Mouse (Mus musculus): ENCODE measurements around the gene Plekhg4. TPM values are rescaled to one million over a fixed set of nuclear protein-coding genes. Genes with fewer than 3 reads are reported as not detected.
A peak's percentile ranks its signal among the peaks of the same experiment; 100 is the strongest.

Plekhg4 gene
- 2.2 and 2.8 TPM in 2 replicates for polyA plus RNA-seq (2015; fragmentation: Nextera tagmentation; extraction: Ambion mirVana)

DNA sequence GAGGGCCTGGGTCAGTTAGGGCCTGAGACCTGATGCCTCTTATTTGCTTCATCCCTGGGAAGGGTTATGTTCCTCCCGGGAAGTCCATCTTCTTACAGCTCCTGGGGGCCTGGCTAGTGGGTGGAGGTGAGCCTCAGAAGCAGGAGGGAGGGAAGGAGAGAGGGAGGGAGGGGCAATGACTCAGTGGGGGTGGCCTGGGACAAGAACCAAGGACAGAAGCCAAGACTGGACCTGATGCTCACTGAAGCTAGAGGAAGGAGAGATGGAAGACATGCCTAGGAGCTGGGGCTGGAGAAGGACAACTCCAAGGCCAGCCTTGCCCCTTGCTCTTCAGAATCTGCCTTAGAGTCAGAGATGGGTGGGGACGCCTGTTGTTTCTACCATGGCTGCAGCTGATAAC lies at the start of gene Plekhg4:
Gene Plekhg4, plus strand, starts transcription at position 243 of the 400 bp plus-strand sequence.
- ATAC-seq (ENCODE audit: low FRiP score, low read depth): no peak
- Histone ChIP-seq H3K4me1 (replicated peaks) (peaks cover 6% of the 10 kb centered on the region; the same call in 1 of the 2 replicates), H3K4me2 (peak within 1 kb of the TSS; percentile 51), H3K9me3 (no peaks in the 10 kb centered on the region), H3K27ac (replicated peaks) (no peak within 1 kb of the TSS), H3K4me3 (no peak within 1 kb of the TSS), H3K9ac (no peak within 1 kb of the TSS), H3K27me3 (no peaks in the 10 kb centered on the region), H3K36me3 (peaks cover 6% of the 10 kb centered on the region; the same call in 1 of the 2 replicates)
- 71% methylated on average over 2 of the region's 2 CpGs for WGBS

GRCm38 (mm10) chr8:105325641-105326093 lies 47.4 kb upstream of the Plekhg4 start:
- Histone ChIP-seq H3K9me3 (no peaks in the 10 kb centered on the region), H3K27ac (replicated peaks) (peak overlapping the region; percentile 83), H3K9ac (peak overlapping the region; percentile 87), H3K4me3 (peak overlapping the region; percentile 68), H3K27me3 (no peaks in the 10 kb centered on the region), H3K4me2 (peak overlapping the region; percentile 90), H3K4me1 (replicated peaks) (peaks cover 24% of the 10 kb centered on the region), H3K36me3 (peaks cover 31% of the 10 kb centered on the region)
- under 1% methylated on average over 12 of the region's 12 CpGs for WGBS
- ATAC-seq (ENCODE audit: low FRiP score, low read depth): peak; percentile 65

- peak; percentile 94 for ATAC-seq (ENCODE audit: low FRiP score, low read depth)
- peaks cover 36% of the 10 kb centered on the region for H3K36me3 ChIP-seq
- H3K9ac ChIP-seq: peak within 1 kb of the TSS; percentile 87
- WGBS: under 1% methylated on average over 36 of the region's 36 CpGs
- no peaks in the 10 kb centered on the region for H3K27me3 ChIP-seq
- H3K4me2 ChIP-seq: peak within 1 kb of the TSS; percentile 90
- no peaks in the 10 kb centered on the region for H3K9me3 ChIP-seq
- H3K27ac ChIP-seq (replicated peaks): peak within 1 kb of the TSS; percentile 83
- peaks cover 24% of the 10 kb centered on the region for H3K4me1 ChIP-seq (replicated peaks)
- H3K4me3 ChIP-seq: peak within 1 kb of the TSS; percentile 68
Observed at GRCm38 (mm10) chr8:105326141-105326672, 46.9 kb upstream of the Plekhg4 start, which contains the start of the genes Lrrc29 and Tmem208. Lrrc29 (minus strand) TSS chr8:105326278. Tmem208 (plus strand) TSS chr8:105326354.

DNA sequence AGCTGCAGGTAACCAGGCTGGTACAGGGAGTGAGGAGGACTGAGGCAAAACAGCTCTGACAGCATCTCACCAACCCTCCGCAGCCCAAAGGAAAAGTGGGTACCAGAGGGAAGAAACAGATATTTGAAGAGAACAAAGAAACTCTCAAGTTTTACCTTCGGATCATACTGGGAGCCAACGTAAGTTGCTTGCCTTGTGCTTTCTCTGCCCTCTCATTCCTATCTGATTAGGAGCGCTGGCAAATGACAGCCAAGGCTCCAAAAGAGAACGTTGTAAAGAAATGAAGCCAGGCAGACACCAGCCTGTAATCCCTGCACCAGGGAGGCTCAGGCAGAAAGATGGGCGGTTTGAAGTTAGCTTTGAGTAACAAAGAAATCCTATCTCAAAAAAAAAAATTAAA lies 46.1 kb upstream of the Plekhg4 start:
- Histone ChIP-seq H3K4me1 (replicated peaks) (peaks cover 24% of the 10 kb centered on the region), H3K36me3 (peaks cover 44% of the 10 kb centered on the region)

DNA sequence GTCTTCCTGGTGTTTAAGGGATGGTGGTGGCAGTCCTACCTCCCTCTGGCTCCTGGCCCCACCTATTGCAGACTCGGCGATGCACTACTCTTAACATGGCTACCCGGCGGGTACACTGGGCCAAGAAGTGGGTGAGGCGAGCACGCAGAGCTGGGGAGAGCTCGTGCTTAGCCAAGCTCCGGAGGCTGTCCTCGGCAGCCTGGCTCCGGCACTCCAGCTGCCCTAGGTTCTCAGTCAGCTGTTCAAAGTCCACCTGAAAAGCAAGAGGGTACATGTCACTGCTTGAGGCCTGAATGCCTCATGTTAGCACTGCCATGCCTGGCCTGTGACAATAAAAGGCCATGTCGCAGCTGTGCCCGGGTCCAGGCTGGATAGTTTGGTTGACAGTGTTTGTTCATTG lies 42.7 kb upstream of the Plekhg4 start:
- Histone ChIP-seq H3K4me2 (no peak overlapping the region), H3K4me1 (replicated peaks) (peaks cover 13% of the 10 kb centered on the region), H3K9me3 (no peaks in the 10 kb centered on the region), H3K4me3 (no peak overlapping the region), H3K36me3 (peaks cover 41% of the 10 kb centered on the region), H3K9ac (no peak overlapping the region), H3K27me3 (no peaks in the 10 kb centered on the region), H3K27ac (replicated peaks) (no peak overlapping the region)
- ATAC-seq (ENCODE audit: low FRiP score, low read depth): no peak
- 97% methylated on average over 12 of the region's 12 CpGs for WGBS

More for the DNA sequence above, 46.1 kb upstream of the Plekhg4 start:
- peak overlapping the region; percentile 90 for H3K4me2 ChIP-seq
- H3K9ac ChIP-seq: peak overlapping the region; percentile 87
- peak overlapping the region; percentile 68 for H3K4me3 ChIP-seq
- no peaks in the 10 kb centered on the region for H3K9me3 ChIP-seq
- 43% methylated on average over 6 of the region's 6 CpGs for WGBS
- ATAC-seq (ENCODE audit: low FRiP score, low read depth): no peak
- H3K27me3 ChIP-seq: no peaks in the 10 kb centered on the region
- peak overlapping the region; percentile 83 for H3K27ac ChIP-seq (replicated peaks)

DNA sequence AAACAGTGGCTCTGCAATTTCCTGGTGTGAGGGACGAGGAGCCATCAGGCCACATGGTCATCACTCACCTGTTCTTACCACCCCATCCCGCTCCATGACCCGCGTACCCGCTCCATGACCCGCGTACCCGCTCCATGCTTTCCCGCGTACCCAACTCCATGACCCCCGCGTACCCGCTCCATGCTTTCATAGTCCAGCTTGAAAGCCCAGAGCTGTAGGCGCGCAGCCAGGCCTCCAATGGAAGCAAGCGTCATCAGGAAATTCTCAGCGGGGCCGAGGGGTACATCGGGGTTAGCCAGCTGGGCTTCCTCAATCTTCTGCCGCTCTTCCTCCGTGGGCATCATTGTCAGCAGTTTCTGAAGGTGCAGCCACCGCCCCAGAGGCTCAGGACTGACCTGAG lies 41.6 kb upstream of the Plekhg4 start:
- no peak overlapping the region for H3K9ac ChIP-seq
- H3K4me2 ChIP-seq: no peak overlapping the region
- H3K4me3 ChIP-seq: no peak overlapping the region
- H3K27me3 ChIP-seq: no peaks in the 10 kb centered on the region
- no peak overlapping the region for H3K27ac ChIP-seq (replicated peaks)
- ATAC-seq (ENCODE audit: low FRiP score, low read depth): no peak
- H3K36me3 ChIP-seq: peaks cover 41% of the 10 kb centered on the region
- WGBS: 94% methylated on average over 22 of the region's 22 CpGs
- H3K4me1 ChIP-seq (replicated peaks): peaks cover 10% of the 10 kb centered on the region
- no peaks in the 10 kb centered on the region for H3K9me3 ChIP-seq

GRCm38 (mm10) chr8:105331931-105332330 lies 41.1 kb upstream of the Plekhg4 start:
- peaks cover 41% of the 10 kb centered on the region for H3K36me3 ChIP-seq

DNA sequence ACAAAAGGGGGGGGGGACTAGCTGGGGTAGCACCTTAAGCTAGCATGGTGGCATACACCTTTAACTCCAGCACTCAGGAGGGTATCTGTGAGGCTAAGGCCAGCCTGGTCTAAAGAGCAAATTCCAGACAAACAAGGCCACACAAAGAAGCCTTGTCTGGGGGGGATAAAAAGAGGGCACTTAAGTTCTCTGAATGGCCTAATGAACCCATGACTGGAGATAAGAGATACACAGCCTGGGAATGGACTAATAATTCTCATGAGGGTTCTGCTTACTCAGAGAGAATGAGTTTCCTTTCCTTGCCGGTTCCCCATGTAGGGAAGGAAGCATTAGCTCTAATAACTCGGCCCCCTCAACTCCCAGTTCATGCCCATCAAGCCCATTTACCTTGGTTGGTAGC lies 40.6 kb upstream of the Plekhg4 start:
- no peak overlapping the region for H3K9ac ChIP-seq
- WGBS: 74% methylated on average over 2 of the region's 2 CpGs

More at GRCm38 (mm10) chr8:105331931-105332330, 41.1 kb upstream of the Plekhg4 start:
- Histone ChIP-seq H3K4me3 (no peak overlapping the region), H3K4me1 (replicated peaks) (peaks cover 7% of the 10 kb centered on the region), H3K4me2 (no peak overlapping the region), H3K9ac (no peak overlapping the region), H3K9me3 (no peaks in the 10 kb centered on the region), H3K27ac (replicated peaks) (no peak overlapping the region), H3K27me3 (no peaks in the 10 kb centered on the region)
- no peak for ATAC-seq (ENCODE audit: low FRiP score, low read depth)
- WGBS: 96% methylated on average over 9 of the region's 9 CpGs

DNA sequence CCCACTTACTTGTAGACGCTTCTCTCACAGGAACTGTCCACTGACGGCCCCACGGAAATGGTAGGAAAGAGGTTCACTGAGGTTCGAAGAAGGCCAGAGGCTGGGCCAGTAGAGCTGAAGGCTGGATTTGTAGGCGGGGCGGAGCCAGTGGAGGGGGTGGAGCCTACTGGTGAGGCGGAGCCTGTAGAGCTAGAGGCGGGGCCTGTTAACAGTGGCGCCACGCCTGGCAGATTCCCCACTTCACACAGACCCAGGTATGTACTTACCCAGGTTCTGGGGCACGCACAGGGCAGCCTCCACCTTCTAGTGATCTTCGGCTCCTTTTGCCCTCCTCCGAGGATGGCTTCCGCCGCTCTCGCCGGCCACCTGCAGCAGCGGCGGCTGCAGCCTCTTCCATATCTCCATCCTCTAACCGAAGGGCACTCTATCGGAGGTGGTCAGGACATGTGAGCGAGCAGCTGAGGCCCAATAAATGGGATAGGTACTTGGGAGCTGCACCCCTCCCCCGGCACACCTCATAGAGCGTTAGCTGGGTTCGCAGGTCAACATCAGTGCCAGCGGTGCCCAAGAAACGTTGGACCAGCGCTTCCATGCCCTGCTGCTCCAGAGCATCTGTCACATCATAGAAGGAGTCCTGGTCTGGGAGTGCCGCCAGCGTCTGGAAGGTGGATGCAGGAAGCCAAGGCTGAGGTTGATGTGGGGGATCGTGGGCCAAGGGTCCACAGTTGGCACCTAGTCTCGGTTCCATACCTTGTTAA lies 36.5 kb upstream of the Plekhg4 start:
- Histone ChIP-seq H3K27ac (replicated peaks) (no peak overlapping the region), H3K9ac (no peak overlapping the region), H3K27me3 (no peaks in the 10 kb centered on the region), H3K36me3 (peaks cover 7% of the 10 kb centered on the region), H3K4me2 (peak overlapping the region; percentile 30), H3K4me3 (peak overlapping the region; percentile 17), H3K4me1 (replicated peaks) (peaks cover 3% of the 10 kb centered on the region), H3K9me3 (no peaks in the 10 kb centered on the region)
- 50% methylated on average over 32 of the region's 32 CpGs for WGBS
- ATAC-seq (ENCODE audit: low FRiP score, low read depth): peak; percentile 36; the same call in 1 of the 2 replicates

More for the DNA sequence above, 40.6 kb upstream of the Plekhg4 start:
- no peak overlapping the region for H3K27ac ChIP-seq (replicated peaks)
- H3K4me2 ChIP-seq: no peak overlapping the region
- no peaks in the 10 kb centered on the region for H3K9me3 ChIP-seq
- H3K4me1 ChIP-seq (replicated peaks): peaks cover 1% of the 10 kb centered on the region
- no peak for ATAC-seq (ENCODE audit: low FRiP score, low read depth)
- H3K36me3 ChIP-seq: peaks cover 41% of the 10 kb centered on the region
- H3K4me3 ChIP-seq: no peak overlapping the region
- H3K27me3 ChIP-seq: no peaks in the 10 kb centered on the region

DNA sequence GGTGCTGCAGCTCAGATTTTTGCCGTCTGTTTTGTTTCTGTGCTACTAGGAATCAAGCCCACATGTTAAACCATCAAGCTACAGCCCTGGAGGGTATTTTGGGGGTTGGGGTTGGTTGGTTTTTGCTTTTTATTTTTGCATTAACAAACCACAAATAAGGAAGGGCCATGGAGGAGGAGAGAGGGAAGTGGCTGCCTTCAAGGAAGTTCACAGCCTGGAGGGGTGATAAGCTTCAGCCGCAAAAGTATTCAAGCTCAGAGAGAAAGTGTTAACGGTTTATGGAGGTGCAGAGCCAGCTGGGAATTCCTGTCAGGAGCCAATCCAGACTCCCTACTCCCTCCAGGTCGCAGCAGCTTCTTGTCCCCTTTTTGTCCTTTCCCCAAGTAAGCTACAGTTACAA lies 34.1 kb upstream of the Plekhg4 start:
- Histone ChIP-seq H3K4me2 (no peak overlapping the region), H3K9me3 (no peaks in the 10 kb centered on the region), H3K27me3 (no peaks in the 10 kb centered on the region), H3K27ac (replicated peaks) (no peak overlapping the region), H3K4me1 (replicated peaks) (peaks cover 5% of the 10 kb centered on the region), H3K4me3 (no peak overlapping the region), H3K9ac (no peak overlapping the region), H3K36me3 (peaks cover 3% of the 10 kb centered on the region; the same call in 1 of the 2 replicates)
- 69% methylated on average over 4 of the region's 4 CpGs for WGBS
- ATAC-seq (ENCODE audit: low FRiP score, low read depth): no peak

DNA sequence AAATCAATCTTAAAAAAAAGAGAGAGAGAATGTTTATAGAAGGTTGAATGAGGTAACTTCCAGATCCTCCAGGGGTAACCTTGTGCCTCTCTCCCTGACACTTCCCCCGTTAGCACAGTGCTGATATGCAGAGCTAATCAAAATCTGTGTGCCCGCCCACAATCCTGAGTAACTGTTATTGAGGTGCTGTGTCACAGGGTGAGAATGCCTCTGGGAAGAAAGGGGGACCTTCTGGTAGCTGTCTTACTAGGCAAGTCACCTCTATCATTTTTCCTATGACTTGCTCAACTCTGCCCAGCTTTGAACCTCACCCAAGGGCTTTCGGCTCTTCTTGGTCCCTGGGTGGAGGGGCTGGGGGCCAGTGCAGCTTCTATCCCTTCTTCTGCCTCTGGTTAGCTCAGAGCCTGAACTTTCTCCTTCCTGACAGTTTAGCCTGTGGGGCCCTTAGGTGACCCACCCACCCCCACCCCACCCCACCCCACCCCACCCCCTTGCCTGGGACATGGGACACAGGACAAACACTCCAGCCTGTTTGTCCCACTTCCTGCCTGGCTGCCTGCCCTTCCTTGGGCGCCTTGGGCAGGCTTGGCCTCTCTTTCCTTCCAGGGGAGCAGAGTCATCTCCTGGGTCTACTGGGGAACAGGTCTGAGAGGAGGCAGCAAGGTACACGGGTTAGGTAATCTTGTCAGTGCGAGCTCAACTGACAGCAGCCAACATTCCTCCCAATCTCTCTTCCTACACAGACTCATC lies 33.0 kb upstream of the Plekhg4 start:
- no peaks in the 10 kb centered on the region for H3K9me3 ChIP-seq
- H3K4me1 ChIP-seq (replicated peaks): peaks cover 5% of the 10 kb centered on the region
- no peak for ATAC-seq (ENCODE audit: low FRiP score, low read depth)
- WGBS: 82% methylated on average over 6 of the region's 6 CpGs
- no peak overlapping the region for H3K27ac ChIP-seq (replicated peaks)
- H3K9ac ChIP-seq: no peak overlapping the region
- H3K36me3 ChIP-seq: no peaks in the 10 kb centered on the region
- no peak overlapping the region for H3K4me2 ChIP-seq
- H3K27me3 ChIP-seq: no peaks in the 10 kb centered on the region
- no peak overlapping the region for H3K4me3 ChIP-seq
